16 mouse cellular contexts compared by ENCODE assay signal in the genomic region with DNA sequence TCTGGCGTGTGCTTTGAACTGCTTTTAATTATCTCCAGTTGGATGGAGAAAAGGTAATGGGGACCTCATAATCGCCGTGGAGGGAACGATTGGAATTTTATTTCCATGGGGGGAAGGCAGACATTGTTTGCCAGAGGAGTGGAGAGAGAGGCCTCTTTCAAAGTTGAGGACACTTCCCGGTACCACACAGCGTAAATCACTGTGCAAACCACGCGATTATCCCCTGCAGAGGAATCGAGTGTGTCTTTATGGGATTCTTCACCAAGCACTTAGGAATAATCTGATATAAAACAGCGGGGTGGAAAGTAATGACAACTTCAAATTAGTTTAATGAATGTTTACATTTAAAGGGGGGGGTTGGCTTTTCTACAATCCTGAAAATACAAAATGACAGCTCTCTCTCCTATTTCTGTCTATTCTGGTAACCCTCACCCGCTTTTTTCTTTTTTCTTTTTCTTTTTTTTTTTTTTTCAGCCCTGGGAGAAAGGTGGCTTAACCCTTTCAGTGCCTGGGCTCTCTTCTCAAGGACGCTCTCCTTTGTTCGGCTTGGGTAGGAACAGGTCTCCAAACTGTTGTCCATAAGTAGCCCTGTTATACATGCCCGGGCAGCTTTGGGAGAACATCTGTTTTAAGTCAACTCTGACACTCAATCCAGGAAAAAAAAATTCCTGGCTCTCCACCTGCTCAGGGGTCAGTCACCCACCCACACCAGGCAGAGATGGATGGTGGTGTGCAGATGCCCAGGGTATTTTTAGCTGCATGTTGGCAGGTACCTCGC.
DNase-seq lines count a peak whose midpoint lies in the region; ATAC-seq and TF ChIP-seq lines count a peak whose summit lies in the region.
"Had no signal": no experiment of that assay in that cellular context is flagged by ENCODE, and none has a peak within 500 bp of the region (broad histone marks: within the 10 kb centered on the region; RNA-seq: fewer than 3 reads in every experiment).

No protein-coding gene starts in this region.

- no peaks in the 10 kb centered on the region for H3K4me1 ChIP-seq in kidney, postnatal 0 days (replicated peaks; ENCODE audit: insufficient read depth, low read length)
- H3K4me1 ChIP-seq in kidney, embryonic 14.5 days (ENCODE audit: control insufficient read depth, insufficient read depth, low read length): peaks cover 9% of the 10 kb centered on the region
- H3K4me1 ChIP-seq in embryonic facial prominence, embryonic 11.5 days (ENCODE audit: control insufficient read depth, insufficient read depth, low read length): no peaks in the 10 kb centered on the region
- H3K4me1 ChIP-seq in limb, embryonic 13.5 days: peaks cover 32% of the 10 kb centered on the region
- H3K4me1 ChIP-seq: intestine, embryonic 15.5 days had no signal

- H3K27ac ChIP-seq in kidney, postnatal 0 days: no peak overlapping the region
- no peak overlapping the region for H3K27ac ChIP-seq in kidney, embryonic 14.5 days (ENCODE audit: low read depth, low read length)
- no peak overlapping the region for H3K27ac ChIP-seq in embryonic facial prominence, embryonic 11.5 days (replicated peaks; ENCODE audit: low read depth, low read length)
- H3K27ac ChIP-seq in limb, embryonic 13.5 days: no peak overlapping the region
- H3K27ac ChIP-seq: heart, embryonic 15.5 days; hindbrain, embryonic 10.5 days; intestine, embryonic 15.5 days; midbrain, embryonic 15.5 days had no signal

- no peaks in the 10 kb centered on the region for H3K27me3 ChIP-seq in kidney, postnatal 0 days (ENCODE audit: insufficient read depth, low read length)
- H3K27me3 ChIP-seq in kidney, embryonic 14.5 days (ENCODE audit: control insufficient read depth, insufficient read depth, low read length): no peaks in the 10 kb centered on the region
- H3K27me3 ChIP-seq in embryonic facial prominence, embryonic 11.5 days (ENCODE audit: control insufficient read depth, insufficient read depth, low read length): no peaks in the 10 kb centered on the region
- H3K27me3 ChIP-seq in limb, embryonic 13.5 days: peaks cover 58% of the 10 kb centered on the region
- H3K27me3 ChIP-seq: heart, embryonic 15.5 days; intestine, embryonic 15.5 days had no signal

- DNase-seq in embryo, embryonic 10 days (ENCODE audit: low spot score): peak; percentile 43
- no peak for DNase-seq in embryo, embryonic 9.5 days (ENCODE audit: extremely low spot score)
- DNase-seq in kidney, postnatal 0 days (ENCODE audit: low spot score): no peak
- DNase-seq in embryonic facial prominence, embryonic 11.5 days (ENCODE audit: low spot score): peak; percentile 69
- DNase-seq in urinary bladder, postnatal 25 days (ENCODE audit: low spot score): no peak
- DNase-seq: heart, adult 18-20 months; kidney, postnatal 36 days; lung, postnatal 36 days; thymus, postnatal 4 days had no signal

- WGBS in kidney, postnatal 0 days: 24% methylated on average over 15 of the region's 15 CpGs
- WGBS in kidney, embryonic 14.5 days: 30% methylated on average over 15 of the region's 15 CpGs
- 21% methylated on average over 15 of the region's 15 CpGs for WGBS in embryonic facial prominence, embryonic 11.5 days
- WGBS in limb, embryonic 13.5 days: 13% methylated on average over 15 of the region's 15 CpGs

- no peak for TF ChIP-seq CTCF in kidney, postnatal 0 days (IDR thresholded peaks at IDR 0.05; ENCODE audit: low read depth)

- H3K36me3 ChIP-seq in kidney, postnatal 0 days (ENCODE audit: insufficient read depth, low read length): no peaks in the 10 kb centered on the region
- H3K36me3 ChIP-seq in kidney, embryonic 14.5 days (ENCODE audit: control insufficient read depth, insufficient read depth, low read length): no peaks in the 10 kb centered on the region
- no peaks in the 10 kb centered on the region for H3K36me3 ChIP-seq in embryonic facial prominence, embryonic 11.5 days (replicated peaks; ENCODE audit: control insufficient read depth, insufficient read depth, low read depth, low read length)
- H3K36me3 ChIP-seq in limb, embryonic 13.5 days: no peaks in the 10 kb centered on the region
- H3K36me3 ChIP-seq: heart, embryonic 15.5 days; hindbrain, embryonic 10.5 days; intestine, embryonic 15.5 days; midbrain, embryonic 15.5 days had no signal

- H3K4me2 ChIP-seq in kidney, postnatal 0 days (ENCODE audit: low read length): 0 out of 2 replicates have a peak overlapping the region, but pooled peaks have one; percentile 5
- no peak overlapping the region; the same call in 1 of the 2 replicates for H3K4me2 ChIP-seq in kidney, embryonic 14.5 days (replicated peaks; ENCODE audit: low read depth, low read length)
- no peak overlapping the region for H3K4me2 ChIP-seq in embryonic facial prominence, embryonic 11.5 days (ENCODE audit: low read depth, low read length)
- H3K4me2 ChIP-seq in limb, embryonic 13.5 days (replicated peaks): peak overlapping the region; percentile 46
- H3K4me2 ChIP-seq: heart, embryonic 15.5 days; intestine, embryonic 15.5 days; midbrain, embryonic 15.5 days had no signal

- H3K9ac ChIP-seq in kidney, postnatal 0 days (ENCODE audit: low read depth, low read length): no peak overlapping the region
- H3K9ac ChIP-seq in kidney, embryonic 14.5 days (ENCODE audit: low read depth, low read length): no peak overlapping the region
- H3K9ac ChIP-seq in embryonic facial prominence, embryonic 11.5 days (replicated peaks; ENCODE audit: low read length): no peak overlapping the region
- no peak overlapping the region for H3K9ac ChIP-seq in limb, embryonic 13.5 days
- H3K9ac ChIP-seq: heart, embryonic 15.5 days; intestine, embryonic 15.5 days; midbrain, embryonic 15.5 days had no signal

- ATAC-seq in kidney, postnatal 0 days (replicated peaks; ENCODE audit: low FRiP score, low read depth): no peak
- no peak for ATAC-seq in kidney, embryonic 14.5 days (ENCODE audit: low FRiP score, low TSS enrichment)
- ATAC-seq in embryonic facial prominence, embryonic 11.5 days (replicated peaks; ENCODE audit: insufficient number of reproducible peaks, low FRiP score, low TSS enrichment, low read depth): no peak
- ATAC-seq in limb, embryonic 13.5 days (ENCODE audit: low FRiP score, low read depth): no peak
- ATAC-seq in monocyte, adult 5-6 weeks (replicated peaks; ENCODE audit: insufficient number of reproducible peaks, low FRiP score, low TSS enrichment, poor library complexity, severe bottlenecking): no peak
- ATAC-seq: intestine, embryonic 15.5 days; midbrain, embryonic 15.5 days had no signal

- no peak overlapping the region for H3K4me3 ChIP-seq in kidney, postnatal 0 days (replicated peaks; ENCODE audit: low read depth, low read length)
- no peak overlapping the region for H3K4me3 ChIP-seq in kidney, embryonic 14.5 days (ENCODE audit: low read length)
- no peak overlapping the region for H3K4me3 ChIP-seq in embryonic facial prominence, embryonic 11.5 days (ENCODE audit: low read depth, low read length)
- no peak overlapping the region for H3K4me3 ChIP-seq in limb, embryonic 13.5 days
- H3K4me3 ChIP-seq: heart, embryonic 15.5 days; hindbrain, embryonic 10.5 days; intestine, embryonic 15.5 days; midbrain, embryonic 15.5 days had no signal

- H3K9me3 ChIP-seq in kidney, postnatal 0 days (replicated peaks; ENCODE audit: low read length): no peaks in the 10 kb centered on the region
- H3K9me3 ChIP-seq in kidney, embryonic 14.5 days (ENCODE audit: control insufficient read depth, low read length): no peaks in the 10 kb centered on the region
- H3K9me3 ChIP-seq in embryonic facial prominence, embryonic 11.5 days (replicated peaks; ENCODE audit: control insufficient read depth, low read length): no peaks in the 10 kb centered on the region
- no peaks in the 10 kb centered on the region for H3K9me3 ChIP-seq in limb, embryonic 13.5 days
- H3K9me3 ChIP-seq: heart, embryonic 15.5 days; hindbrain, embryonic 10.5 days; intestine, embryonic 15.5 days; midbrain, embryonic 15.5 days had no signal

Comparison
In these comparisons a context has a peak if more than half of its experiments do, and no peak if none do; other contexts are left out.
1. DNase-seq: peak in embryo, embryonic 10 days (single experiment) and embryonic facial prominence, embryonic 11.5 days (single experiment); none in embryo, embryonic 9.5 days (single experiment), kidney, postnatal 0 days (single experiment) and urinary bladder, postnatal 25 days (single experiment).
2. H3K4me2 ChIP-seq: peak in kidney, postnatal 0 days (single experiment) and limb, embryonic 13.5 days (single experiment); none in kidney, embryonic 14.5 days (single experiment) and embryonic facial prominence, embryonic 11.5 days (single experiment).